Mouse (Mus musculus) embryonic facial prominence, embryonic 11.5 days (tissue): ENCODE results near the gene Mydgf. TPM values are rescaled to one million over a fixed set of nuclear protein-coding genes. Genes with fewer than 3 reads are reported as not detected.

ENCODE experiments used
- ATAC-seq: fragments of 200-750 bp; cut with Nextera tagmentation; replicated peaks from 2 replicates; pipeline ENCODE4 v1.8.0; 2017; ENCODE audit warnings: low read depth; ENCODE audit not compliant: insufficient number of reproducible peaks, low FRiP score, low TSS enrichment
- DNase-seq: peaks from one replicate; pipeline ENCODE4 v3.0.0-alpha.2; 2015; ENCODE audit warnings: low spot score
- H3K27ac ChIP-seq: fragments of 300-500 bp; sonication (generic); replicated peaks from 2 replicates; pipeline ENCODE4 v1.5.1; 2014; ENCODE audit warnings: mild to moderate bottlenecking, low read depth, low read length, control low read depth
- H3K27me3 ChIP-seq: fragments of 300-500 bp; sonication (generic); 2 replicates; pipeline ENCODE4 v1.6.1; 2014; ENCODE audit warnings: mild to moderate bottlenecking, low read length, moderate library complexity, mixed read lengths; ENCODE audit not compliant: control insufficient read depth, insufficient read depth
- H3K36me3 ChIP-seq: fragments of 300-500 bp; sonication (generic); replicated peaks from 2 replicates; pipeline ENCODE4 v1.6.1; 2014; ENCODE audit warnings: low read depth, mild to moderate bottlenecking, low read length, moderate library complexity, mixed read lengths; ENCODE audit not compliant: control insufficient read depth, insufficient read depth
- H3K4me1 ChIP-seq: fragments of 300-500 bp; sonication (generic); 2 replicates; pipeline ENCODE4 v1.6.1; 2014; ENCODE audit warnings: low read length, mixed read lengths; ENCODE audit not compliant: control insufficient read depth, insufficient read depth
- H3K4me2 ChIP-seq: fragments of 300-500 bp; sonication (generic); 2 replicates; pipeline ENCODE4 v1.6.1; 2014; ENCODE audit warnings: low read depth, mild to moderate bottlenecking, control low read depth, low read length, moderate library complexity
- H3K4me3 ChIP-seq: fragments of 300-500 bp; sonication (generic); 2 replicates; pipeline ENCODE4 v1.5.1; 2014; ENCODE audit warnings: low read depth, low read length, control low read depth
- H3K9ac ChIP-seq: fragments of 300-500 bp; sonication (generic); replicated peaks from 2 replicates; pipeline ENCODE4 v1.6.1; 2014; ENCODE audit warnings: mild to moderate bottlenecking, control low read depth, low read length
- H3K9me3 ChIP-seq: fragments of 300-500 bp; sonication (generic); replicated peaks from 2 replicates; pipeline ENCODE4 v1.6.1; 2016; ENCODE audit warnings: mild to moderate bottlenecking, low read length, inconsistent platforms, mixed read lengths; ENCODE audit not compliant: control insufficient read depth
- WGBS: fragments of 180-500 bp; shearing (Covaris S2); extraction: QIAGEN DNeasy Blood & Tissue Kit; methylation state at CpG from one replicate; pipeline ENCODE4 v1.1.7; 2014; 5-methylcytosine and 5-hydroxymethylcytosine counted together
- microRNA-seq: library from miRNA; unstranded; fragments of <30 nt; microRNA quantifications from one replicate; pipeline ENCODE4, GENCODE M21; 2016; ENCODE audit warnings: borderline number of aligned reads
- polyA plus RNA-seq: library from polyadenylated mRNA; unstranded; fragments of >200 nt; fragmentation: Nextera tagmentation; extraction: Ambion mirVana; gene quantifications from 2 replicates; pipeline ENCODE4 v1.2.1, GENCODE M21; 2014

The Mydgf gene
- polyA plus RNA-seq, 1 experiment from 2014 or later = 48.5 TPM

- Histone ChIP-seq H3K4me1 (0 out of 2 replicates have a peak, but pooled peaks cover 3% of the 10 kb centered on the region), H3K4me3 (no peak overlapping the region), H3K4me2 (no peak overlapping the region), H3K9me3 (no peaks in the 10 kb centered on the region), H3K9ac (no peak overlapping the region), H3K36me3 (no peaks in the 10 kb centered on the region), H3K27me3 (no peaks in the 10 kb centered on the region; the same call in 1 of the 2 replicates), H3K27ac (no peak overlapping the region)
- ATAC-seq (no peak), DNase-seq (no peak)
- WGBS = 91% methylated on average over 10 of the region's 10 CpGs
Observed at GRCm38 (mm10) chr17:56131136-56131535, 52.6 kb downstream of the Mydgf start.

GRCm38 (mm10) chr17:56128246-56128645 is 55.5 kb downstream of the Mydgf start:
- DNase-seq (no peak), ATAC-seq (no peak)
- Histone ChIP-seq H3K4me3 (no peak overlapping the region), H3K4me2 (no peak overlapping the region), H3K4me1 (peaks cover 5% of the 10 kb centered on the region; the same call in 1 of the 2 replicates), H3K9ac (no peak overlapping the region), H3K27ac (no peak overlapping the region), H3K9me3 (no peaks in the 10 kb centered on the region; the same call in 1 of the 2 replicates), H3K27me3 (peaks cover 15% of the 10 kb centered on the region), H3K36me3 (no peaks in the 10 kb centered on the region)
- WGBS = 87% methylated on average over 15 of the region's 15 CpGs

GRCm38 (mm10) chr17:56126175-56126574 is 57.5 kb downstream of the Mydgf start:
- no peak for DNase-seq
- H3K4me3 ChIP-seq = no peak overlapping the region
- H3K27ac ChIP-seq = no peak overlapping the region

More at GRCm38 (mm10) chr17:56126175-56126574, 57.5 kb downstream of the Mydgf start:
- Histone ChIP-seq H3K4me2 (no peak overlapping the region), H3K9me3 (peaks cover 4% of the 10 kb centered on the region), H3K27me3 (peaks cover 28% of the 10 kb centered on the region), H3K36me3 (no peaks in the 10 kb centered on the region), H3K4me1 (peaks cover 5% of the 10 kb centered on the region; the same call in 1 of the 2 replicates), H3K9ac (no peak overlapping the region)
- ATAC-seq = no peak
- 70% methylated on average over 11 of the region's 11 CpGs for WGBS

Small RNA genes within 50 kb of the gene (microRNA-seq; reads per million reads assigned to microRNA genes)
- gene Gm44397 = not detected

Other genes with a start within 250 kb of the Mydgf start
- gene Zfp119b, start 234.4 kb downstream of the Mydgf start, polyA plus RNA-seq = 6.2 and 6.9 TPM in 2 replicates
- gene Ebi3, start 231.3 kb downstream of the Mydgf start, polyA plus RNA-seq = 1.8 and 2.2 TPM in 2 replicates
- 18.5 and 18.9 TPM in 2 replicates for gene Yju2, start 224.8 kb downstream of the Mydgf start, polyA plus RNA-seq
- gene Shd, start 213.5 kb downstream of the Mydgf start, polyA plus RNA-seq = 32.9 and 37.4 TPM in 2 replicates
- gene Fsd1, start 197.4 kb downstream of the Mydgf start, polyA plus RNA-seq = 36.6 and 43.0 TPM in 2 replicates
- 6.1 and 6.6 TPM in 2 replicates for gene Stap2, start 178.3 kb downstream of the Mydgf start, polyA plus RNA-seq
- gene Mpnd, start 178.2 kb downstream of the Mydgf start, polyA plus RNA-seq = 135 and 142 TPM in 2 replicates
- gene Sh3gl1, start 147.3 kb downstream of the Mydgf start, polyA plus RNA-seq = 119 and 132 TPM in 2 replicates
- gene Chaf1a, start 143.5 kb downstream of the Mydgf start, polyA plus RNA-seq = 24.5 and 26.6 TPM in 2 replicates
- gene Ubxn6, start 108.9 kb downstream of the Mydgf start, polyA plus RNA-seq = 40.9 and 43.1 TPM in 2 replicates
- 101 and 106 TPM in 2 replicates for gene Hdgfl2, start 104.3 kb downstream of the Mydgf start, polyA plus RNA-seq
- gene Plin4, start 74.1 kb downstream of the Mydgf start, polyA plus RNA-seq = 0.08 TPM in 1 of 2 replicates, not detected in the other
- gene Plin5, start 66.3 kb downstream of the Mydgf start, polyA plus RNA-seq = 0.10 and 0.31 TPM in 2 replicates
- not detected in 2 replicates for gene Lrg1, start 61.9 kb downstream of the Mydgf start, polyA plus RNA-seq
- gene Sema6b, start 43.6 kb downstream of the Mydgf start, polyA plus RNA-seq = 1.1 and 1.6 TPM in 2 replicates
- gene Tnfaip8l1, start 21.4 kb downstream of the Mydgf start, polyA plus RNA-seq = 12.1 and 12.7 TPM in 2 replicates
- gene Dpp9, start 35.0 kb upstream of the Mydgf start, polyA plus RNA-seq = 23.7 and 33.1 TPM in 2 replicates
- 10.1 and 11.6 TPM in 2 replicates for gene Fem1a, start 72.9 kb upstream of the Mydgf start, polyA plus RNA-seq
- 2.9 and 3.6 TPM in 2 replicates for gene Ticam1, start 92.9 kb upstream of the Mydgf start, polyA plus RNA-seq
- 33.0 and 48.5 TPM in 2 replicates for gene Plin3, start 109.0 kb upstream of the Mydgf start, polyA plus RNA-seq
- gene Arrdc5, start 116.4 kb upstream of the Mydgf start, polyA plus RNA-seq = not detected in 2 replicates
- gene Uhrf1, start 119.4 kb upstream of the Mydgf start, polyA plus RNA-seq = 118 and 119 TPM in 2 replicates
- gene Kdm4b, start 142.1 kb upstream of the Mydgf start, polyA plus RNA-seq = 27.3 and 28.2 TPM in 2 replicates